Mouse (Mus musculus): ENCODE data around the gene Tex48.

Tex48 gene

DNA sequence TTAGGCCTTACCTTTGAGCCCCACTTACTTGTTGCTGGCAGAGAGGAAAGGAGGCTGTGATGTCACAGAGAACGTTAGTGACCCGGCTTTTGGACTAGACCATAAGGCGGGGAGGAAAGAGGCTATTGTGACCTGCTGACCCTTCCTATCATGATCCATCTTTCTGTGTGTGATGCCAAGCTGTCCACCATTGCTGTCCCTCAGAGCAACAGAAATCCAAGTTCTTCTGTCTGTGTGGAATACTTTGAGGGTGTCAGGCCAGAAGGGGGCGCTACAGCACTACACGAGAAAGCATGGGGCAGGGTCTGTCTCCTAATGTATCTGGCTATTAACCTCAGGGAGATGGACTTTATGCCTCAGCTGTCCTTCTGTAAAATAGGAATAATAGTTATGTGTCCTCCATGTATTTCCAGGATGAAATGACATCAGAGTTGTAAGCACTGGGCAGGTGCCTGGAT, at the start of gene Tex48:
Tex48 (minus strand) TSS at position 51 of the 458 bp plus-strand sequence.
- peak; percentile 66 to 67 for DNase-seq

DNA sequence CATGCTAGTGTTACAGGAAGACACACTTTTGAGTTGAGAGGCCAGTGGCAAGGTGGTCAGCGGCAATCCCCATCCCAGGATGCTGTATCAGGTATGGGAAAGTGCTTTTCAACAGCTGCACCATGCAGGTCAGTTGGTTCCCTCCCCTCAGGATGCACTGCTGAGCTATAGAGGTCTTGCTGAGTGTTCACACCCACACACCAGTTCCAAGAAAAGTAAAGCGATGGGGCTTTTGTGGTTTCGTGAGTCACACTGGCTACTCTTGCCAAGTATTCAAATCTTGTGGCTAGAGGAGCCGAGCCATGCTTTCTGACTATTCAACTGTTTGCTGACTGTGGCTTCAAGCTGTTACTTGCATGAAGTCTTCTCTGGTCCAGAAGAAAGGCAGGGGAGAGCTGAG, 46.0 kb upstream of the Tex48 start:
- peak; percentile 58 to 64 for DNase-seq

DNA sequence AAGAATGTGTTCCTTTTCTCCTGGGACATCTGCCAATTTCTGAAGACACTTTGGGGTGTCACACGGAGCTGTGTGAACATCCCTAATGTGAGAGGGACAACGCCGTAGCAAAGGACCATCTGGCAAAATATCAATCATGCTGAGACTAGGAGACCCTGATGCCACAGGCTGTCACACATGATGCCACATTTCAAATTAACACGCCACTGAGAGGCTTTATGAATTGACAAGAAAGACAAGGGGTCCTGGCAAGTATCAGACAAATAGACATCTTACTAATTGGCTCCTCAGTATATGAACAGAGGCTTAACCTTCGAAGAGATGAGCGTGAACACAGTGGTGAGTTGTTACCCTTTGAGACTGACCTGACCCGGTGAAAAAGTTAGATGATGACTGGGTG, 43.5 kb upstream of the Tex48 start:
- DNase-seq, result no peak

DNA sequence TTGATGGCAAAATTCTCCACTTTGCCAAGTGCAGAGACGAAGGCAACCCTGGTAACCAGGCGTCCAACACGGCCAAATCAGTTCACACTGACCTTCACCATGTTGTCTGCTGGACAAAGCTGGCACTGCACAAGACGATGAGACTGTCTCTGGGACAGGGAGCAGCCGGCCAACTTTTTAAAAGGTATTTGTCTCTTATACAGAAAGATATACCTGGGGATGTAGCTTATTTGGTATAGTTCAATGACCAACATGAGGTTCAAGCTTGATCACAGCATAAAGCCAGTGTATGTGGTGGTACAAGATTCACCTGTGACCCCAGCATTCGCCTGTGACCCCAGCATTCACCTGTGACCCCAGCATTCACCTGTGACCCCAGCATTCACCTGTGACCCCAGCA, 41.1 kb upstream of the Tex48 start, which contains the start of gene Gm11214:
Gm11214 (minus strand) TSS at position 101 of the 400 bp plus-strand sequence.
- DNase-seq, result no peak

DNA sequence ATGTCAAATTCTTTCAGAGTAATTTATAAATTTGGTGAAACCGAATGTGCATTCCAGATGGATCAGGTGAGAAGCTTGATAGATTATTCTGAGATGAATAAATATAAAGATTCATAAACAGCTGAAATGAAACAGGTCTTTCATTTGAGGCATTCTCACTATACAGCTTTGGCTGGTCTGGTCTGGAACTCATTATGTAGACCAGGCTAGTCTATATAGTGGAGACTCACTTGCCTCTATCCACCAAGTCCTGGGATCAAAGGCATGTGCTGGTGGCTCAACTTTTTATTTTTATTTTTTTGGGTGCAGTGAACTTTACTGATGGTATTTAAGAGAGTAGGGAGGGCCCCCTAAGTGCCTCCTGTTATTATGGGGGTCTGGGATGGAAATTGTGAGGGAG, 39.6 kb upstream of the Tex48 start:
- no peak for DNase-seq

DNA sequence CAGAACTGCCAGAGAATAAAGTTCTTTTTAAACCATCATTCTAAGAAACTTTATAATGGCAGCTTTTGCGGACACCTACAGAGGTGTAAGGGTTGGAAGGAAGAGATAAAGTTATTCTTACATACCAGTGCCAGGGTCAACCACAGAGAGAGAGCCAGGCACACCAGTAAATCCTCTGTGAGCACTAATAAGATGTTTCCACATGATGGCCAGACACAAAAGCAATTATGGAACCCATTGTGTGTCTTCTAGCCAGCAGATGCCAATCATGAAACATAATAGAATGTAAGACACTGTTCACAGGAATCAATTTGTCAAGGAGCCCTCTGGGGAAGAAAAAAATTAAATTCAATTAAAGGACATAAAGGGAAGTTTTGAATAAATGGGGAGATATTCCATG, 39.2 kb upstream of the Tex48 start:
- DNase-seq, result no peak

DNA sequence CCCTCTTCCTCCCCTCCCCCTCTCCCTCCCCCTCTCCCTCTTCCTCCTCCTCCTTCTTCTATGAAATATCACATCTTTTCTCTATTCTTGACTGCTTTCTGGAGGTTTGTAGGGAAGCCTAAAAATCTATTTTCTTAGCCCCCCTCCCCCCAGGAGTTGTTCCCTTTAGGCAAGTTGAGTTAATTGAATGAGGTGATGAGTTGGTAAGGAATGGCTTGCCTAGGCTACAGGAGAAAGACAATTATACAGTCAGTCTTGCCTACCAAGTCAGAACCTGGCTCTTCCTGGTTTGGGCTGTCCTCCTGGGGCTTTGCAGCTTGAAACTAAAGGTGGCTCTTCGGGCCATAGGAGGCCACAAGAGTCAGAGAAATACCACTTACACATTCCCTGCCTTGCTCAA, 37.5 kb upstream of the Tex48 start:
- no peak for DNase-seq

DNA sequence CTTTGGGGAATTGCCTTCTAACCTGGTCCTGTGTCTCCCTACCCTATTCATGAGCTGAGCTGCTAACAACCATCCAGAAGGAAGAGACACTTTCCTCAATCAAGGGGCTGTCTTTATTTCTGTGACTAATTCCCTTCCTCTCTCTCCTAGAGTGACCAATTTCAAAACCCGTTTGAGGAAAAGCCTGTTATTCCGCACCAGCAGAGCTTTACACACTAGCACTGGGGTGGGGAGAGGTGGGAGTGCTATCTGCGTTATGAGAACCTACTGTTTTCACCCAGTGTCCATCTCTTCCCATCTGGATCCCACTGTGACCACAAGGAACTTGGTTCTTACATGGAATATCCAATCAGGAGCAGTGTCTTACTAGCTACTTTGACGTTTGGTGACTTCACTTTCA, 36.9 kb upstream of the Tex48 start:
- DNase-seq, result no peak

DNA sequence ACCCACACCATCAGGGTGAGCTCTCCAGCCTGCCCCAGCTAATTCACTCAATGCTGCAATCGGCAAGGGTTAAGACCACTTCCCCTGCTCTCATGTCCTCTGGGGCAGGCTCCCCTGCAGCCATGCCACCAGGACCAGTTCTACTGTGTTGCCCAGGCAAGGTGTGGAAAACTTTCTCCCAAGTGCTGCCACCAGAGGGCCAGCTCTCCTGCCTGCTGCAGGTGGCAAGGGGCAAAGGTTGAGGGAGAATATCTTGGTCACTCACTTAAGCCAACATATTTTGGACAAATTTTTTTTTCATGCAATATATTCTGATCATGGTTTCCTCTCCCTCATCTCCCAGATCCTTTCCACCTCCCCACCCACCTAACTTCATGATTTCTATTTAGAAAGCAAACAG, 32.2 kb upstream of the Tex48 start:
- DNase-seq, result no peak

DNA sequence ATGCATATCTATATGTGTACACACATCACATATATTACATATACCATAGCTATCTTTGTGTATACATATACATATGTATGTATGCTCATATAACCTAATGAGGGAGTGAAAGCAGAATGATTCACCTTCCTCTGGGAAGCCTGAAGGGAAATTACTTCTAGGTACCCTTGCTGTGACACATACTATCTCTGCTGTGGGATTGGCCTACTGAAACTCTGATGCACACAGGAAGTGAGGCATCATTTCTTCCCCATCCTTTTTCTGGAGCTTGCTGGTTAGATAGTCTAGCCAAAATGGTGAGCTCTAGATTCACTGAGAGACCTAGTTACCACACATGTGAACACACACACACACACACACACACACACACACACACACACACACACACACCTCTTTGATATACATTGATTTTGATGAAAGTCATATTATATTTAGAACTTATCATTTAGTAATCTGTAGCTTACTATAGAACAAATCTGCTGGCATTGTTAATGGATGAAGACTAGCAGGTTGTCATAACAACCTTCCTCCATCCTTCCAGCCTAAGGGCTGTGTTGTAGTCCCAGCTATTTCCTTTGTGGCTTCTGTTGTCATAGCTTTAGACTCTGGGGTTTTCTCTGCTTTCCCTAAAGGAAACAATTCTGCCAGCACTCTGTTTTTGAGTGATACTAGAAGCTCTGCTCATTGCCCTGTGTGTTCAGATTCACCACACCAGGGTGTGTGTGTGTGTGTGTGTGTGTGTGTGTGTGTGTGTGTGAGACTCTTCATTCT, 21.9 kb upstream of the Tex48 start:
- DNase-seq, result no peak

DNA sequence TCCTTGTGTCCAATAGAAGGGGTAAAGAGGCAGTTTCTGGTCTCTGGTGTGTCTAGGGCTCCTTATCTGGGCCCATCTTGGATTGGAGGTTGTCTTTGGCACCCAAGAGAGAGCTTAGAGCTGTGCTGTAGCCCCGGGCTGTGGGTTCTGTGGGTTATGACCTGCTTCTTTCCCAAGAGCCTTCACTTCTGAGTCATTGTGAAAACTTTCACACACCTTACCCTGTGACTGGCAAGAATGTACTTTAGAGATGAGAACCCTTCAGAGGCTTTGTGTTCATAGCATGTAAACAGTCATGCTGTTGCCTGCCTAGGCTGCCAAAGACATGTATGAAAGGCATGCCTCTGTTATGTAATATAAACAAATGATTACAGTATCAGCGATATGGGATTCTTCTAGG, 17.6 kb upstream of the Tex48 start:
- DNase-seq, result no peak

DNA sequence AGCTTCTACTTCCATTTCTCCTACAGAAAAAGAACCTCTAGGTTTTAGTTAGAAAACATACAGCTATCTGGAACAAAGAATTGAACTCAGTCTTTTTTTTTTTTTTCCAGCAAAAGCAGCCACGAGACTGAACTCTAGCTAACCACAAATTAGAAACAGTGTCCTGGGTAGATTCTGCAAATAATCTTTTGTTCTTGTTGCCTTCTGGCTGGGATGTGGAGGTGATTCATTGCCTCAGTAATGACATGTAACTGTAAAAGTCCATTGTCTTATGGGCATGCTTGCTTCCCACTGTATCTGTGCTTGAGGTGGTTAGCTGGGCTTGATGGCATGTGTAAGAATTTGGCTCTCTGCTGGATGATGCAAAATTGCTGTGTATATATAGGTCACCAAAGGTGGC, 16.4 kb upstream of the Tex48 start:
- DNase-seq, result no peak

DNA sequence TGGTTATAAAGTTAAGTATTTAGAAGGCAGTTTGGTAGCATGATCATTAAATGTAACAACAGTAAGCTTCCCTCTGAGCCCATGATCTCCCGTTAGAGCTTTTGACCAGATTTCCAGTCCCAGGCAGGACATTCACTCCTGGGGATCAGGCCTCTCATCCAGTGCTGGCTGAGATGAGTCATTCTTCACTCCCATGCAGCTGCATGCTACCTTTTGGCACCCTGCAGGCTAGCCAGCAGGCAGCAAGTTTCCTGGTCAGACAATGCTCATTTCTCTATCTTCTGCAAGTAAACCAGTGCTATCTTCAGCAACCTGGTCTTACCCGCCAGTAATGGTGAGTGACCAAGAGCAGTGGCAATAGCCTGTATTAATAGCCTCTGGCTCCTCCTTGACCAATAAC, 11.0 kb upstream of the Tex48 start:
- DNase-seq, result no peak

DNA sequence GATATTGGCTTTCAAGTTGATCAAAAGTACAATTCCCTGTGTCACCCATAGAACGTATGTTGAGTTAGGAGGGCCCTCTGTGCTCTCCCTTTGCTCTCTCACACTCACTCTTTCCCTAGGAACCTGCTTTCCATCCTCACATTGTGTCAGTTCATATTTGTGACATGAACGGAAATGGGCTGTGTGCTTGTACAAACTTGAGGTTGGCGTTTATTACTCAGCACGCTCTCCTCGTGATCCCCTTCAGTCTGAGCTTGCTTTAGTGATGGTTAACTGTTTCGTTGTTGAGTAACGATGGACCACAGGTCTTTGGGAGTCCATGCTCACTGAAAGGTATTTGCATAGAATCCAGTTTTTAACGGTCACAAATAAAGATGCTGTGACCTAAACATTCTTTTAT, 4.9 kb upstream of the Tex48 start:
- DNase-seq, result no peak

DNA sequence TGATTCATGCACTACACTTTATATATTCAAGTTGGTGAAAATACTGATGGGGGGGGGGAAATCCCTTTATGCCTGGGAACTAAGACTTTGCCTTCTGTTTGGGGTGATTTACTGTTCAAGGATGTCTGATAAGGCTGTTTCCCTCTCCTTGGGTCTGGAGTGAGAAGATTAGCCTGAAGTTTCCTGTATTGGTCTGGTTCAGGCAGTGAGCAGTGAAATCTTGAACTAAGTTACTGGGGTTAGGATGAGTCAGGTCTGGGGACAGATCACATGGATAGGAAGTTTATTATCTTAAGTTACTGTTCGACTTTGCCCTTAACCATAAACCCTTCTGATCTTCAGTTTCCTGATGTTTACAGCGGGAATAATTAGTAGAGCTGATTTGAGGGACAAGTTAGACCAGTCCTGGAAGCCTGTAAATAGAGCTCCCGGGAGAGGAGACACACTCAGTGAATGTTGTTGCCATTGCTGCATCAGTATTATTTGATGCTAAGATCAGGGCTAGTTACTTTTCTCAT, 3.4 kb upstream of the Tex48 start:
- no peak for DNase-seq

DNA sequence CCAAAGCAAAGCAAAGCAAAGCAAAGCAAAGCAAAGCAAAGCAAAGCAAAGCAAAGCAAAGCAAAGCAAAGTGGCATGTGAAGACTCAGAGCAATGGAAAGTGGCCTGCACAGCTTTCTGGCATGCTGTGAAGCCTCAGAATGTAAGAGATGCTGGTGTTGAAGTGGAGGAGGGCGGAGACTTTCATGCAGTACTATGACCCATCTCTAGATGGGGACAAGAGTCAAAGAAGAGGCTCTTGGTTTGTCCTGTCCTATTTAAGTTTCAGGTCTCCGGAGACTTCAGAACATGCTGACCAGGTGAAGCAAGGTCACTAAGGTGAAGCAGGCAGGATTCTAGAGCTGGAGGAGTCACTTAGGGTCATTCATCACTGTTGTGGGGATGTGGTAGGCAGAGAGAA, 367 bp downstream of the Tex48 start:
- no peak for DNase-seq

DNA sequence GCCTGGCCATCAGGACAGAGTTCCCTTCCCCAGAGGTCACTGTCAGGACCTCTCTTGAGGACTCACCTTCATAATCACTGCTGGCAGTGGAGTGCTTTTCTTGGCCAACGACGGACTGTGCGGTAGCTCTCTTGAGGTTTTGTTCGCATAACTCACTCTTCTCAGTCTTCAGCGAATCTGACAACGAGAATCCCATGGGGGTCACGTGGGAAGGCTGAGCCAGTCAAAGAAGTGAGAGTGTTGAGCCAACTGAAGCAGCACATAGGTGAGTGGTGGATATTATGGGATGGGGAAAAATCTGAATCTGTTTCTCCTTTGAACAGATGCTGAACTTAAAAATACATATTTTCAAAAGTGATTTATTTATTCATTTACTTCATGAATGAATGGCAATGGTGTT, 13.8 kb downstream of the Tex48 start:
- no peak for DNase-seq

DNA sequence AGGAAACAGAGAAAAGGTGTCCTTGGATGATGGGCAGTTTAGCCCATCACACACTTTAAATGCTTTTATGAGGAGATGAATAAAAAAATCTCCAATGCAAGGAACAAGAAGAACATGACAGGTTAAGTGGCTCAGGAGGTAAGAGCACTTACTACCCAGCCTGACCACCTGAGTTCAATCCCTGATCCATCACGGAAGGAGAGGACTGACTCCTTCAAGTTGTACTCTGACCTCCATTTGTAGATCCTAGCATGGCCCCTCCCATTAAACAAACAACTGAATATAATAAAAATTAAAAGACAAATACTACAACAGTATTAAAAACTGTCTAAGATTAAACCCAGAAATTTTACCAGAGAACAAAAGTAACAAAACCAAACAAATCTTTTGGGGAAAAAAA, 16.3 kb downstream of the Tex48 start:
- no peak for DNase-seq

DNA sequence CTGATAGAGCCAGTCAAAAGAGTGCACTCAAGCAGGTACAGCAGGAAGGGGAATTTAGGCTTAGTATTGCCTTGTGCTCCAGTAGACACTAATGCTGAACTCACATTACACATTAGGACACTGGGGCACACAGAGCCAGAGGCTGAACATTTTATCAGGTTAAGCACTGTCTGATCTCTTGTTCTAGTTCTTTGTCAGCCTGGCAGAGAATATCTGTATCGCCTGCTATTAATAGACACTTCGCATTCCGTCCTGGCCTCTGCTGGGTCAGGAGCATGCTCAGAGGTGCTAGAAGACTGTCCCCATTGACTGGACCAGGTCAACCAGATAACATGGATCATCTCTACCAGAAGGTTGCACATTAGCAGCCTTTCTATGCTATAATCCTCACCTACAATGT, 16.7 kb downstream of the Tex48 start:
- no peak for DNase-seq

DNA sequence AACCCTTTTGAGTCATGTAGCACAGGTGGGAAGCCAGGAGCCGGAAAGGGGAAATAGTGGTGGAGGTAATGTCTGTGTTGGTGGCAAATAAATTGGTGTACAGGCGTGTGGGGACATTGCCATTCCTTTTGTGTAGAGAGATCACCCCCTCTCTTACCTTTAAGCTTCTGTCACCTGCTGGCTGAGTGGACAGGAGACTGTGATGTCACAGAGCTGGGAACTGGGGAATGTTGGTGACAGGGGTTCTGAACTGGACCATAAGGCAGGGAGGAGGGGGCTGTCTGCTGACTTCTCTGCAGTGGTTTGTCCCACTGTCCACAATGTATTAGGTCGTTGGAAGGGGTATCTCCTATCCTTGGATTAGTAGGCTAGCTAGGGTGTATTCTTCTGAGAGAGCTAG, 17.3 kb downstream of the Tex48 start, which contains the start of gene Gm11213:
Gm11213 (minus strand) TSS at position 317 of the 400 bp plus-strand sequence.
- DNase-seq, result no peak

DNA sequence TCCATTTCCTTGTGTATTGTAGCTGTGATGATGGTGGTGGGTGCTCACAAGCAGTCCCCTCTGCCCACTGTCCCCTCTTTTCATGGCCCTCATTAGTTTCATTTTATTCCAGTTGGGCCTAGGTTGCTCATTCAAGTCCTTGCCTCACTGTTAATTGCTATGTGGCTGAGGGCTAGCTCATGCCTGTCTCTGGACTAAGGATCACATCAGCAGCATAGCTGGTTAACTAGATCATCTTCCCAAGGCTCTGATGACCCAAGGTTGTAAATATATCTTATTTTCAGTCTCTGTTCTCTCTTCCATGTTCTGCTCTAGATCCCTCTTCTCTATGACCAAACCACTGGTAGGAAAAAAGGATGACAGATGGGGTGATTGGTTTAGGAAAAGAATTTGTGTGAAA, 21.0 kb downstream of the Tex48 start:
- DNase-seq, result no peak

DNA sequence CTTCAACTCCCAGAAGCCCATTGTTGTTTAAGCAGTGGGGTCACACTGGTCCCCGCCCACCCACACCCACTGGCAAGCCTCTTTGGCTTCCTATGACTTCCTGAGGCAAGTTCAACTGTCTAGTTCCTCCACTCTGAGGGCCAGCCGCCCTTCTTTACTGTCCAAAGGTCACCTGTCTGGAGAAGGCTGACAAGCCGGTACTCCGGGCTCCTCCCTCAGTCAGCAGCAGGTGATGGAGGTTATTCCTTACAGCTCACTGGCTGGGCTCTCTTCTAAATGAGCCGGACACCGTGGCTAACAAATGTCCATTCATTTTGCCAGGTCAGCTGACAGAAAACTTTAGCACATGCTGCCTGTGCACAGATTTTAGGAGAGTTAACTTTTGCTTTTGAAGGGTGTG, 21.4 kb downstream of the Tex48 start:
- no peak for DNase-seq

DNA sequence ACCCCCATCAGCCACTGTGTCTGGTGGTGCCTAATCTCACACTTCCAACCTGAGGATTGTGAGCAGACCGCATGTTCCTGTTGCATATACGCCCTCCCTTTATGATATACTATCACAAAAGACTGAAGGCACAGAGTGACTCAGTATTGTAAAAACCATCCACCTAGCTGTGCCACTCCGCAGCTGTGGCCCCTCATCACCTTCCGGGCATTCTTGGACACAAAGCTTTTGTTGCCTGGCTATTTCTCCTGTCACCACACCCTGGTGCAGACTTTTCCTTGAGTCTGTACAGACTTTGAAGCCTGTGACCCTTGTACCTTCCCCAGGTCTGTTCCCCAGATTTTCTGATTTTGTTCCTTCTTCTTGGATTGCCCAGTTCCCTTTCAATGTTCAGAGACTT, 26.2 kb downstream of the Tex48 start:
- DNase-seq, result no peak

DNA sequence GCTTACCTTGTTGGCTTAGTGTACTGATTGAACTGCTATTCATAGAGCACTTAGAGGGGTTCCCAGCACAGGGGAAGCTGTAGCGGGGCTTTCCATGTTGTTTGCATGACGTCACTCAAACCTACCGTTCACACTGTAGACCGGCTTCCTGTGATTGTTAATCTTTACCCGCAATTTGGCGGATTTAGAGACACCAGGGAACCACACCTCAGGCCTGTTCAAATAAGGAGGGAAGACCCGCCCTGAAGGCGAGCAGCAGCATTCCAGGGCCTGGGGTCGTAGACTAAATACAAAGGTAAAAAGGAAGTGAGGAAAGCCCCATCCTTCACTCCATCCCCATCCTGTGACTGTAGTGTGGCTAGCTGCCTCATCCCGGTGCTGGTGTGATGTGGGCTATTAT, 27.0 kb downstream of the Tex48 start:
- peak; percentile 34 to 42 for DNase-seq
